Comparison of ENCODE assay signal across 23 mouse cellular contexts in the genomic region with DNA sequence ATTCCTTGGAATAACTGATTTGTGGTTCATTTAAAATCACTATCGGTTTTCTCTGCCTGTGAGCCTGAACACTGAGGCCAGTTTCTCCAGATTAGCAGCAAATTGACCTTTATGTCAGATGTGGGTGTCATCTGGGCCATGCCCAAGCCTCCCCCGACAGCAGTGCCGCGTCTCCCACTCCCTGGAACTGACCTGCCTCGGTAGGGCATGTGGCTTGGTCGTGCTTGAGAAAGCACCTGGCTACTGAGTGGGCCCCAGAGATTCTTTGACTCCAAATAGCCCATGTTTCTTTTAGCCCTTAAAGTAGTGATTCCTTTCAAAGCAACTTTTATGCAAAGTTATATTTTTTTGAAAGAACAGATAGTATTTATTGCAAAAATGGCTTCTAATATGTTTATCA.
DNase-seq lines count a peak whose midpoint lies in the region; ATAC-seq and TF ChIP-seq lines count a peak whose summit lies in the region.
"Had no signal": no experiment of that assay in that cellular context is flagged by ENCODE, and none has a peak within 500 bp of the region (broad histone marks: within the 10 kb centered on the region; RNA-seq: fewer than 3 reads in every experiment).

No protein-coding gene starts in this region.

- peaks cover 7% of the 10 kb centered on the region; the same call in 1 of the 2 replicates for H3K27me3 ChIP-seq in hindbrain, embryonic 10.5 days (ENCODE audit: insufficient read depth, poor library complexity, severe bottlenecking)
- no peaks in the 10 kb centered on the region for H3K27me3 ChIP-seq in hindbrain, postnatal 0 days (ENCODE audit: insufficient read depth, low read length)
- H3K27me3 ChIP-seq in neural tube, embryonic 13.5 days: no peaks in the 10 kb centered on the region
- H3K27me3 ChIP-seq in neural tube, embryonic 15.5 days (replicated peaks): no peaks in the 10 kb centered on the region
- H3K27me3 ChIP-seq in hindbrain, embryonic 15.5 days: no peaks in the 10 kb centered on the region
- no peaks in the 10 kb centered on the region; the same call in 1 of the 2 replicates for H3K27me3 ChIP-seq in midbrain, embryonic 14.5 days (ENCODE audit: control insufficient read depth, insufficient read depth, low read length)
- no peaks in the 10 kb centered on the region for H3K27me3 ChIP-seq in thymus, adult 2 months (ENCODE audit: control insufficient read depth, insufficient read depth, low read length)
- H3K27me3 ChIP-seq: heart, embryonic 13.5 days; lung, embryonic 15.5 days; neural tube, embryonic 12.5 days had no signal

- H3K27ac ChIP-seq in hindbrain, embryonic 10.5 days: peak overlapping the region; percentile 67; the same call in 1 of the 2 replicates
- H3K27ac ChIP-seq in hindbrain, postnatal 0 days: no peak overlapping the region
- peak overlapping the region; percentile 65 for H3K27ac ChIP-seq in neural tube, embryonic 13.5 days (replicated peaks)
- no peak overlapping the region for H3K27ac ChIP-seq in neural tube, embryonic 15.5 days (replicated peaks)
- peak overlapping the region; percentile 51; the same call in 1 of the 2 replicates for H3K27ac ChIP-seq in hindbrain, embryonic 15.5 days (replicated peaks)
- H3K27ac ChIP-seq in midbrain, embryonic 14.5 days (replicated peaks; ENCODE audit: low read depth, low read length): 0 out of 2 replicates have a peak overlapping the region, but pooled peaks have one; percentile 45
- H3K27ac ChIP-seq in thymus, adult 2 months (ENCODE audit: control insufficient read depth, insufficient read depth, low read length): no peak overlapping the region
- H3K27ac ChIP-seq: heart, embryonic 13.5 days; liver, embryonic 14.5 days; lung, embryonic 15.5 days; macrophage; neural tube, embryonic 12.5 days had no signal

- H3K9ac ChIP-seq in hindbrain, postnatal 0 days (replicated peaks; ENCODE audit: low read length): no peak overlapping the region
- no peak overlapping the region for H3K9ac ChIP-seq in neural tube, embryonic 13.5 days
- no peak overlapping the region for H3K9ac ChIP-seq in neural tube, embryonic 15.5 days (replicated peaks)
- H3K9ac ChIP-seq in hindbrain, embryonic 15.5 days: no peak overlapping the region; the same call in 1 of the 2 replicates
- H3K9ac ChIP-seq in midbrain, embryonic 14.5 days (replicated peaks; ENCODE audit: low read length): no peak overlapping the region
- H3K9ac ChIP-seq: heart, embryonic 13.5 days; liver, embryonic 14.5 days; lung, embryonic 15.5 days; neural tube, embryonic 12.5 days had no signal

- TF ChIP-seq CTCF in hindbrain, postnatal 0 days (IDR thresholded peaks at IDR 0.05; ENCODE audit: low read depth): no peak
- no peak for TF ChIP-seq CTCF in thymus, adult 2 months (IDR thresholded peaks at IDR 0.05; ENCODE audit: borderline replicate concordance, control insufficient read depth, extremely low read depth, insufficient read depth, low read length, poor library complexity)

- peaks cover 43% of the 10 kb centered on the region for H3K4me1 ChIP-seq in hindbrain, embryonic 10.5 days (replicated peaks)
- H3K4me1 ChIP-seq in hindbrain, postnatal 0 days (ENCODE audit: insufficient read depth, low read length): peaks cover 3% of the 10 kb centered on the region; the same call in 1 of the 2 replicates
- H3K4me1 ChIP-seq in neural tube, embryonic 13.5 days (replicated peaks): peaks cover 32% of the 10 kb centered on the region
- H3K4me1 ChIP-seq in neural tube, embryonic 15.5 days: peaks cover 18% of the 10 kb centered on the region
- H3K4me1 ChIP-seq in hindbrain, embryonic 15.5 days (replicated peaks): peaks cover 20% of the 10 kb centered on the region
- peaks cover 14% of the 10 kb centered on the region; the same call in 1 of the 2 replicates for H3K4me1 ChIP-seq in midbrain, embryonic 14.5 days (ENCODE audit: control insufficient read depth, insufficient read depth, low read length)
- peaks cover 14% of the 10 kb centered on the region for H3K4me1 ChIP-seq in thymus, adult 2 months (replicated peaks; ENCODE audit: control insufficient read depth, insufficient read depth, low read length)
- H3K4me1 ChIP-seq: lung, embryonic 15.5 days had no signal

- H3K36me3 ChIP-seq in hindbrain, embryonic 10.5 days: no peaks in the 10 kb centered on the region
- no peaks in the 10 kb centered on the region for H3K36me3 ChIP-seq in hindbrain, postnatal 0 days (ENCODE audit: insufficient read depth, low read length)
- no peaks in the 10 kb centered on the region for H3K36me3 ChIP-seq in neural tube, embryonic 13.5 days
- no peaks in the 10 kb centered on the region for H3K36me3 ChIP-seq in neural tube, embryonic 15.5 days
- no peaks in the 10 kb centered on the region for H3K36me3 ChIP-seq in hindbrain, embryonic 15.5 days
- H3K36me3 ChIP-seq in midbrain, embryonic 14.5 days (ENCODE audit: control insufficient read depth, insufficient read depth, low read length): no peaks in the 10 kb centered on the region
- H3K36me3 ChIP-seq in thymus, adult 2 months (ENCODE audit: control insufficient read depth, insufficient read depth, low read length): no peaks in the 10 kb centered on the region
- H3K36me3 ChIP-seq: heart, embryonic 13.5 days; lung, embryonic 15.5 days; neural tube, embryonic 12.5 days had no signal

- WGBS in hindbrain, embryonic 10.5 days: 16% methylated on average over 6 of the region's 6 CpGs
- 22% methylated on average over 6 of the region's 6 CpGs for WGBS in hindbrain, postnatal 0 days
- WGBS in neural tube, embryonic 13.5 days: 12% methylated on average over 6 of the region's 6 CpGs
- WGBS in neural tube, embryonic 15.5 days: 14% methylated on average over 6 of the region's 6 CpGs
- WGBS in hindbrain, embryonic 15.5 days: 17% methylated on average over 6 of the region's 6 CpGs
- WGBS in midbrain, embryonic 14.5 days: 8% methylated on average over 6 of the region's 6 CpGs
- WGBS in thymus, adult 2 months: 85% methylated on average over 6 of the region's 6 CpGs

- H3K9me3 ChIP-seq in hindbrain, embryonic 10.5 days: no peaks in the 10 kb centered on the region
- H3K9me3 ChIP-seq in hindbrain, postnatal 0 days (ENCODE audit: low read length): no peaks in the 10 kb centered on the region
- no peaks in the 10 kb centered on the region for H3K9me3 ChIP-seq in neural tube, embryonic 13.5 days
- H3K9me3 ChIP-seq in neural tube, embryonic 15.5 days (replicated peaks): no peaks in the 10 kb centered on the region
- no peaks in the 10 kb centered on the region for H3K9me3 ChIP-seq in hindbrain, embryonic 15.5 days
- H3K9me3 ChIP-seq in midbrain, embryonic 14.5 days (ENCODE audit: control insufficient read depth, low read length): no peaks in the 10 kb centered on the region
- H3K9me3 ChIP-seq: heart, embryonic 13.5 days; lung, embryonic 15.5 days; neural tube, embryonic 12.5 days had no signal

- H3K4me3 ChIP-seq in hindbrain, embryonic 10.5 days: no peak overlapping the region
- no peak overlapping the region for H3K4me3 ChIP-seq in hindbrain, postnatal 0 days (ENCODE audit: low read length)
- H3K4me3 ChIP-seq in neural tube, embryonic 13.5 days: no peak overlapping the region
- no peak overlapping the region for H3K4me3 ChIP-seq in neural tube, embryonic 15.5 days (replicated peaks)
- no peak overlapping the region for H3K4me3 ChIP-seq in hindbrain, embryonic 15.5 days
- H3K4me3 ChIP-seq in midbrain, embryonic 14.5 days (replicated peaks; ENCODE audit: low read depth, low read length): no peak overlapping the region
- H3K4me3 ChIP-seq in thymus, adult 2 months (ENCODE audit: control insufficient read depth, insufficient read depth, low read length): no peak overlapping the region
- H3K4me3 ChIP-seq: heart, embryonic 13.5 days; lung, embryonic 15.5 days; neural tube, embryonic 12.5 days had no signal

- no peak for DNase-seq in hindbrain, embryonic 10.5 days (ENCODE audit: low spot score)
- DNase-seq in hindbrain, postnatal 0 days (ENCODE audit: low spot score): no peak
- peak; percentile 26 for DNase-seq in midbrain, embryonic 14.5 days
- DNase-seq in thymus, adult 2 months: no peak
- DNase-seq in ovary, postnatal 10 days (ENCODE audit: low spot score): no peak
- DNase-seq: adrenal gland, postnatal 10 days; cerebellum, adult 9-10 months; gastrocnemius, postnatal 10 days; heart, adult 18-20 months; heart, postnatal 4 days; right cerebral cortex, adult 18-20 months; thymus, postnatal 14 days had no signal

- ATAC-seq in hindbrain, postnatal 0 days: no peak
- ATAC-seq in neural tube, embryonic 13.5 days (ENCODE audit: low read depth): peak; percentile 47; the same call in 1 of the 2 replicates
- no peak for ATAC-seq in neural tube, embryonic 15.5 days (ENCODE audit: low FRiP score)
- ATAC-seq in hindbrain, embryonic 15.5 days (ENCODE audit: low FRiP score, low read depth): no peak
- no peak for ATAC-seq in midbrain, embryonic 14.5 days (ENCODE audit: low FRiP score, low TSS enrichment)
- ATAC-seq: activated CD4-positive, CD25-positive, alpha-beta regulatory T cell, adult 4 months; CD4-positive, CD25-positive, alpha-beta regulatory T cell, adult 4 months; intestine, postnatal 0 days had no signal

- no peak for TF ChIP-seq POLR2A in thymus, adult 2 months (IDR thresholded peaks at IDR 0.05; ENCODE audit: control insufficient read depth, extremely low read depth, insufficient read depth, low read length, poor library complexity)

- no peak overlapping the region for H3K4me2 ChIP-seq in hindbrain, postnatal 0 days (ENCODE audit: low read depth, low read length)
- no peak overlapping the region for H3K4me2 ChIP-seq in neural tube, embryonic 13.5 days
- H3K4me2 ChIP-seq in neural tube, embryonic 15.5 days: no peak overlapping the region
- H3K4me2 ChIP-seq in hindbrain, embryonic 15.5 days: no peak overlapping the region
- H3K4me2 ChIP-seq in midbrain, embryonic 14.5 days (ENCODE audit: low read length): no peak overlapping the region
- H3K4me2 ChIP-seq: heart, embryonic 13.5 days; lung, embryonic 15.5 days; neural tube, embryonic 12.5 days had no signal

Comparison
In these comparisons a context has a peak if more than half of its experiments do, and no peak if none do; other contexts are left out.
1. H3K27ac ChIP-seq: peak in hindbrain, embryonic 10.5 days (single experiment), neural tube, embryonic 13.5 days (single experiment), hindbrain, embryonic 15.5 days (single experiment) and midbrain, embryonic 14.5 days (single experiment); none in hindbrain, postnatal 0 days (single experiment), neural tube, embryonic 15.5 days (single experiment) and thymus, adult 2 months (single experiment).